ENCODE assay signal across 7 mouse cellular contexts in genomic region chr2:165820073-165820472, GRCm38 (mm10).
DNase-seq lines count a peak whose midpoint lies in the region; ATAC-seq and TF ChIP-seq lines count a peak whose summit lies in the region.

No protein-coding gene starts in this region.

- peak; percentile 68 for TF ChIP-seq EP300 in stomach, postnatal 0 days (optimal IDR thresholded peaks at IDR 0.05)

- H3K27me3 ChIP-seq in heart, embryonic 14.5 days (ENCODE audit: control insufficient read depth, insufficient read depth, low read length): no peaks in the 10 kb centered on the region
- no peaks in the 10 kb centered on the region for H3K27me3 ChIP-seq in midbrain, embryonic 10.5 days (ENCODE audit: low read depth, poor library complexity, severe bottlenecking)
- H3K27me3 ChIP-seq in midbrain, embryonic 13.5 days: no peaks in the 10 kb centered on the region
- no peaks in the 10 kb centered on the region for H3K27me3 ChIP-seq in hindbrain, embryonic 14.5 days (ENCODE audit: control insufficient read depth, insufficient read depth, low read length)
- no peaks in the 10 kb centered on the region for H3K27me3 ChIP-seq in stomach, postnatal 0 days (ENCODE audit: control insufficient read depth, insufficient read depth, low read length)

- no peak for ATAC-seq in heart, embryonic 14.5 days (ENCODE audit: insufficient number of reproducible peaks, insufficient read depth, low FRiP score, low read depth)
- ATAC-seq in midbrain, embryonic 13.5 days: no peak
- ATAC-seq in hindbrain, embryonic 14.5 days (ENCODE audit: low FRiP score): no peak
- no peak; the same call in 1 of the 2 replicates for ATAC-seq in stomach, postnatal 0 days (ENCODE audit: low FRiP score, low TSS enrichment)

- H3K36me3 ChIP-seq in heart, embryonic 14.5 days (ENCODE audit: control insufficient read depth, insufficient read depth, low read length): peaks cover 90% of the 10 kb centered on the region
- peaks cover 98% of the 10 kb centered on the region for H3K36me3 ChIP-seq in midbrain, embryonic 10.5 days
- H3K36me3 ChIP-seq in midbrain, embryonic 13.5 days: peaks cover 92% of the 10 kb centered on the region
- H3K36me3 ChIP-seq in hindbrain, embryonic 14.5 days (replicated peaks; ENCODE audit: control insufficient read depth, insufficient read depth): peaks cover 96% of the 10 kb centered on the region
- H3K36me3 ChIP-seq in stomach, postnatal 0 days (ENCODE audit: control insufficient read depth, insufficient read depth, low read length): peaks cover 30% of the 10 kb centered on the region

- DNase-seq in heart, postnatal 10 days: no peak
- no peak for DNase-seq in midbrain, embryonic 10.5 days (ENCODE audit: low spot score)
- no peak for DNase-seq in hindbrain, embryonic 14.5 days (ENCODE audit: low spot score)
- DNase-seq in stomach, postnatal 0 days (ENCODE audit: low spot score): no peak
- no peak for DNase-seq in left cerebral cortex, adult 18-20 months (ENCODE audit: low spot score in 2 of 2)

- no peak for TF ChIP-seq CTCF in stomach, postnatal 0 days (IDR thresholded peaks at IDR 0.05; ENCODE audit: low read depth)

- no peaks in the 10 kb centered on the region for H3K9me3 ChIP-seq in heart, embryonic 14.5 days (ENCODE audit: control insufficient read depth, low read length)
- no peaks in the 10 kb centered on the region for H3K9me3 ChIP-seq in midbrain, embryonic 10.5 days (replicated peaks)
- H3K9me3 ChIP-seq in midbrain, embryonic 13.5 days: no peaks in the 10 kb centered on the region
- H3K9me3 ChIP-seq in hindbrain, embryonic 14.5 days (ENCODE audit: control insufficient read depth, low read length): no peaks in the 10 kb centered on the region
- H3K9me3 ChIP-seq in stomach, postnatal 0 days (ENCODE audit: control insufficient read depth, low read length): no peaks in the 10 kb centered on the region

- peaks cover 31 to 40% of the 10 kb centered on the region in 2 experiments for H3K4me1 ChIP-seq in heart, embryonic 14.5 days (ENCODE audit: control insufficient read depth in 2 of 2, insufficient read depth in 2 of 2, low read length in 2 of 2)
- H3K4me1 ChIP-seq in midbrain, embryonic 10.5 days: peaks cover 4% of the 10 kb centered on the region; the same call in 1 of the 2 replicates
- H3K4me1 ChIP-seq in midbrain, embryonic 13.5 days (replicated peaks): peaks cover 17% of the 10 kb centered on the region; the same call in 1 of the 2 replicates
- peaks cover 4% of the 10 kb centered on the region; the same call in 1 of the 2 replicates for H3K4me1 ChIP-seq in hindbrain, embryonic 14.5 days (replicated peaks; ENCODE audit: control insufficient read depth, insufficient read depth, low read length)
- no peaks in the 10 kb centered on the region for H3K4me1 ChIP-seq in stomach, postnatal 0 days (replicated peaks; ENCODE audit: control insufficient read depth, insufficient read depth)

- H3K27ac ChIP-seq in heart, embryonic 14.5 days (replicated peaks in 1 of 2; ENCODE audit: control insufficient read depth in 1 of 2, insufficient read depth in 1 of 2, low read depth in 2 of 2, low read length in 2 of 2): peak overlapping the region; percentile 44 to 61
- 0 out of 2 replicates have a peak overlapping the region, but pooled peaks have one; percentile 33 for H3K27ac ChIP-seq in midbrain, embryonic 10.5 days (replicated peaks)
- H3K27ac ChIP-seq in midbrain, embryonic 13.5 days: no peak overlapping the region
- 0 out of 2 replicates have a peak overlapping the region, but pooled peaks have one; percentile 49 for H3K27ac ChIP-seq in hindbrain, embryonic 14.5 days
- peak overlapping the region; percentile 86 for H3K27ac ChIP-seq in stomach, postnatal 0 days (replicated peaks)

- H3K4me3 ChIP-seq in heart, embryonic 14.5 days (ENCODE audit: control insufficient read depth in 1 of 2, insufficient read depth in 1 of 2, low read depth in 1 of 2, low read length in 2 of 2): no peak overlapping the region
- no peak overlapping the region for H3K4me3 ChIP-seq in midbrain, embryonic 10.5 days
- H3K4me3 ChIP-seq in midbrain, embryonic 13.5 days (replicated peaks): no peak overlapping the region
- no peak overlapping the region for H3K4me3 ChIP-seq in hindbrain, embryonic 14.5 days (replicated peaks; ENCODE audit: low read length)
- no peak overlapping the region for H3K4me3 ChIP-seq in stomach, postnatal 0 days (ENCODE audit: low read depth, low read length)

- intact Hi-C loops in heart, postnatal 10 days (cut with DNase I): loop anchor here (2.0 kb wide), 1 partner anchor 225 kb away; no protein-coding TSS in a partner anchor

- H3K9ac ChIP-seq in heart, embryonic 14.5 days (ENCODE audit: low read length): no peak overlapping the region; the same call in 1 of the 2 replicates
- H3K9ac ChIP-seq in midbrain, embryonic 13.5 days (replicated peaks): no peak overlapping the region
- H3K9ac ChIP-seq in hindbrain, embryonic 14.5 days: no peak overlapping the region
- no peak overlapping the region for H3K9ac ChIP-seq in stomach, postnatal 0 days (ENCODE audit: low read length)

- H3K4me2 ChIP-seq in heart, embryonic 14.5 days (ENCODE audit: low read length): no peak overlapping the region
- no peak overlapping the region for H3K4me2 ChIP-seq in midbrain, embryonic 13.5 days (replicated peaks)
- H3K4me2 ChIP-seq in hindbrain, embryonic 14.5 days (replicated peaks): no peak overlapping the region
- no peak overlapping the region for H3K4me2 ChIP-seq in stomach, postnatal 0 days (replicated peaks; ENCODE audit: low read depth)

- 77% methylated on average over 3 of the region's 3 CpGs for WGBS in heart, embryonic 14.5 days
- 90% methylated on average over 3 of the region's 3 CpGs for WGBS in midbrain, embryonic 10.5 days
- 92% methylated on average over 3 of the region's 3 CpGs for WGBS in midbrain, embryonic 13.5 days
- 80% methylated on average over 3 of the region's 3 CpGs for WGBS in hindbrain, embryonic 14.5 days
- WGBS in stomach, postnatal 0 days: 82% methylated on average over 3 of the region's 3 CpGs
